Mouse (Mus musculus): ENCODE data around the gene C330021F23Rik.

The C330021F23Rik gene

GRCm38 (mm10) chr8:3587391-3588257 lies 19.8 kb downstream of the C330021F23Rik start:
- peak; percentile 78 for DNase-seq (ENCODE audit: low spot score)

DNA sequence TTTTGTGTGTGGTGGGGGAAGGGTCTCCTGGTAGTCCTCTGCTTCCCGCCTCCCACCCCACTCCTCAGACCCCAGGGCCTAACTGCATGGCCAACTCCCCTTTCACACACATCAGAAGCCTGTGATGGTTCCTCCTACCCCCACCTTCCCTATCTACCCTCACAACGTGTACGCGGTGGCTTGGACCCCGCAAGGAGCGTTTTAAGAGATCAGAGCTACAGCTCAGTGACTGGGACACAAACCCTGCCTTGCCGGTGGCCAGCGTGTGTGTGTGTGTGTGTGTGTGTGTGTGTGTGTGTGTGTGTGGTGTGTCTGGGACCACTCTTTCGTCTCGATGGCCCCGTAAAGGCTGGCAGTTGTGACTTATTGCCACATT lies 20.5 kb downstream of the C330021F23Rik start:
- no peak for DNase-seq (ENCODE audit: low spot score)

- peak; percentile 79 for DNase-seq (ENCODE audit: low spot score)
Measured at GRCm38 (mm10) chr8:3593470-3593869, 25.7 kb downstream of the C330021F23Rik start.

DNA sequence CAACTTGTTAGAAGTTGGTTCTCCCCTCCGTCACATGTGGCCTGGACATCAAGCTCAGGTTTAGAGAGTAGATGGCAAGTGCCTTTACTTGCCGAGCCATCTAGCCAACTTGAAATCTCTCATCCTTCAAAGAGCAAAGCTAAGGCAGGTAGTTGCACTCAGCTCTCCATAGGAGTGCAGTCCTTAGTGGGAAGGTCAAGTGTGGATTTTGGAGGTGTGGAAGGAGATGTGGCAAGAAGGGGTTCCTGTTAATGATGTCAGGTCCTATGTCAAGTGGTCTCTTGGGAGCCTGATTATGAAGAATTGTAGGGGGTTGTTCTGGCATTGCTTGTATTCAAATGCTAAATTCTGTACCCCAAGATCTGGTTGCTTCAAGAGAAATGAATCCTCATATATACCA lies 26.7 kb downstream of the C330021F23Rik start:
- no peak for DNase-seq (ENCODE audit: low spot score)

- no peak for DNase-seq (ENCODE audit: low spot score)
Measured at GRCm38 (mm10) chr8:3598054-3598453, 30.3 kb downstream of the C330021F23Rik start.

DNA sequence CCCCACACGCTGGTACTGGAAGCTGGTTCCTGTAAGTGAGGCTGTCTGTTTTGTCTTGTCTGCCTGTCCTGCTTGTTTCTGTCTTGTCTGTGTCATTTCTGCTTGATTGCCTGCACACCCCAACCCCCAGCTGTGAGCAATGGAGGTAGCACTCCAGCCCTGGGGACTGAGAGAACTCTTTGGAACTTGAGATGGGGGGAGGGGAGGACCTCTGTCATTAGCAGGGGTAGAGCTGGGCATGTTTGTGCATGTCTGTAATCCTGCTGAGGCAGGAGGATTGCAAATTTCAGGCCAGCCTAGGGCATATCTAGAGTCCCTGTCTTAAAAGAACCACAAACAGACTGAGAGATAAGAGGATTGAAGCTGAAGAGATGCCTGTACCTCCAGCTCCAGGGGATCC lies 31.4 kb downstream of the C330021F23Rik start:
- no peak for DNase-seq (ENCODE audit: low spot score)

- no peak for DNase-seq (ENCODE audit: low spot score)
Measured at GRCm38 (mm10) chr8:3600401-3600800, 32.6 kb downstream of the C330021F23Rik start.

- no peak for DNase-seq (ENCODE audit: low spot score)
Measured at GRCm38 (mm10) chr8:3603439-3603838, 35.6 kb downstream of the C330021F23Rik start.

GRCm38 (mm10) chr8:3606593-3606992 lies 38.8 kb downstream of the C330021F23Rik start:
- DNase-seq (ENCODE audit: low spot score) = peak; percentile 67

DNA sequence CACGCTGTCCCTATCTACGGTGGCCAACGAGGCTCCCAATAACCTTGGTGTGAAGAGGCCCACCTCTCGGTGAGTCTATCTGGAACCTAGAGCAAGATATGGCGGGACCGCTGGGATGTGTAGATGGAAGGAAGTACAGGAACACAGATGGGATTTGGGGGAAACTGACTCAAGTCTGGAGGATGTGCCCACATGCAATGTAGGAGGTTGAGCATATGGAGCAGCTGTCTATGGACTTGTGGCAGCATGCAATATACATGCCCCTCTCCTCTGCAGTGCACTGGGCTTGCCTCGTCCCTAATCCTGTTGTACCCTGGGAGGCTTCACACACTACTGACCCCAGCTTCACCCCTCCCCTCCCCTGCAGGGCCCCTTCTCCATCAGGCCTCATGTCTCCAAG lies 40.0 kb downstream of the C330021F23Rik start:
- peak; percentile 40 for DNase-seq (ENCODE audit: low spot score)

DNA sequence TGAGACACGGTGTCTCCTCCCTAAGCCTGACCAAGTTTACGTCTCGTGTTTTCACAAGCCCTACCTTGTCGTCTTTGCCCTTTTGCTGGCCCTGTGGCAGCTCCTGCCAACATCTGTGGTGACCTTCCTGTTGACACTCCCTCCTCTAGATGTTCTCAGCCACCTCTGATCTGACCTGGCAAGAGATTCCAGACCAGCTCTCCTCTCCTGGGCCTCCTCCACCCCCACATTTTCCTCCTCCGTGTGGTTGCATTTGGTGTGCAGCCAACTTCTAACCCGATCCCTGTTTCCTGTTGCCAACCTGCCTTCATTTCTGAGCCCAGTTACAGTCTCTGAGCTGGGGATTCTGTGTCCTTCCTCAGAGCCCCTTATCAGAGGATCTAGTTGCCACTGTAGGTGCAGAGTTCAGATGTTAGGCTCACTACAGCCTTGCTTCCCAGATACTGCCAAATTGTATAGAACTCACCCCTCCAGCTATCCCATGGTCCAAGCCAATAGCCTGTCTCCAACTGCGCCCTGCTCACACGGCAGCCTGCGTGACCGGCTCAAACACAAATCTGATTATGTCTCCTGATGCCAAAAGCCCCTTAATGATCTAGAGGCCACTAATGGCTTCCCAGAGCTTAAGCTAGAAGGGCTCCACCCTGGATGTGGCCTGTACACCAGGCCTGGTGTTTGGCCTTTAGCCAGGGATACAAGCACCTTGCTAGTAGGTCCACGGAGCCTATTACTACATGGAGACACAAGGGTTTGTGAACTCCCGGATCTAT lies 41.4 kb downstream of the C330021F23Rik start:
- peak; percentile 72 for DNase-seq (ENCODE audit: low spot score)

DNA sequence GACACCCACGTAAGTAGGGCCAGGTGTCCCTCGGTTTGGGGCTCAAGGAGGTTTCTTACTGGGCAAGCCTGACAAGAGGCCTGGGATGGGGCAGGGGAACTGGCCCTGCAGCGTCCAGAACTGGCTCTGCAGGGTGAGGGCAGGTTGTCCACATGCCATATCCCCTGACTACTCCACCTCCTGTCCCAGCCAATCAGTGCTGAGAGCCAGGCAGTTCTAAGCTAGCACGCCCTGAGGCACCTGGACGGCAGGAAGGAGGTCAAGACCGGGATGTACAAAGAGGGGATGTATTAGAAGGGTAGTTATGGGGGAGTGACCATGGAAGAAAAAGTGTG lies 42.0 kb downstream of the C330021F23Rik start:
- DNase-seq (ENCODE audit: low spot score) = peak; percentile 43

DNA sequence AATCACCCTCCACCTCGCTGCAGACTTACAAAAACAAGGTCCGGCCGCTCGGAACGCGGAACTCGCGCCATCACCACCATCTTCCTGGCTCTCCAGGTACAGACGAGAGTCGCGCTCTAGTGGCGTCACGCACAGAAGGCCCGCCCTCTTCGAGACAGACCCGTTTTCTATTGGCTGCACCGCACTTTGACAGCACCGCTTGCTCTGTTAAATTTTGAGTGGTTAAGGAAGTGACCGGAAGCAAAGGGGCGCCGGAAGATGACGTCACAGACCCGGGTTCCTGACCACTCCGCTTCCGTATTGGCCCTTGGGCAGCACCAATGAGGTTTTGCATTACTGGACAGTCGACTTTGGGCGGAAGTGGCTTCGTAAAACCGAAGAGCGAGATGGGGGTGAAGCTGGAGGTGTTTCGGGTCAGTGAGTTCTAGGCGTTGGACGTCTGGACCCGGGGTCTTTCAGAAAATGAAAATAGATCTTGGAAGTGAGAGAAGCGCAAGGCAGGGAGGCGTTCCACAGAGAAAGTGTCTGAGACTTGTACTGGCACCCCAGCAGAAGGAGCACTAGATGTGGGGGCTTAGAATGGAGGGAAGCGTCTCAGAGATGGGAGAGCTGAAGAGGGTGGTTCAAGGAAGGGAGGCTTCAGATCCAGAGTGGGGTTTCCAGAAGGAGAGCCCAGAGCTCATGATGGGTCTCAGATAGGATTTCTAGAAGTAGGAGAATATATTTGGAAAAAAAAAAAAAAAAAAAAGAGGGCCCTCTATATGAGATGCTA lies 53.6 kb downstream of the C330021F23Rik start, which contains the start of the genes Xab2 and Pet100:
Xab2 (minus strand) TSS at position 118 of the 772 bp plus-strand sequence.
Pet100 (plus strand) TSS at position 350 of the 772 bp plus-strand sequence.
- peak; percentile 98 for DNase-seq (ENCODE audit: low spot score)

DNA sequence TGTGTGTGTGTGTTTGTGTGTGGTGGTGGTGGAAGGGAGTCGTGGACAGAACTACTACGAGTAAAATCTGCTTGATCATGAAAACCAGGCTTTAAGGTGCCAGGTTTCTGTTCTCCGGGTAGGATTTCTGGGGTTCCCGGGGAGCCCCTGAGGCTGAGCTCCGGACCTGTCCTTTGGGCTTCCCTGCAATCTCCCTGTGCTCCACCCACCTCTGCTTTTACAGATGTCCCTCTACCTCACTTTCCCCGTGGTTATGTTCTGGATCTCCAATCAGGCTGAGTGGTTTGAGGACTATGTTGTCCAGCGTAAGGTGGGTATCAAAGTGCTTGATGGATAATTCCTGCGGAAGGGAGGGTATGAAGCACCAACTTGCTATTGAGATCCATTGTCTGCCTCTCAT lies 54.3 kb downstream of the C330021F23Rik start:
- DNase-seq (ENCODE audit: low spot score) = peak; percentile 36

DNA sequence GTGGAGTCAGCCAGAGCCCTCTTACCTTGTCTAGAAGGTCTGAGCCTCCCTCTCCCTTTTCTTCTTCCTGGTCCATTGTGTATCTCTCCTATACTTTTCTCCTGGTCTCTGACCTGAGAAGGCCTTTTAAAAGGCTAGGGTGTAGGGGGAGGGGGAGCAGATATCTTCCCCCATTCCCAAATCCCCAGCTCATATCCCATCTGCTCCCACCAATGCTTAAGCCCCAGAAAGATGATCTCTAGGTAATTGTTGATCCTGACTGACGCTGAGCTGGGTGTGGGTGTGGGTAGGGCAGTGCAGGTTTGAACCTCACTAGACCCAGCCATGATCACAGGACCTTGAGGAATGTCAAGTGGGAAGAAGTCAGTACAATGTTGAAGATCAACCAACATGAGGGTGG lies 57.7 kb downstream of the C330021F23Rik start, which contains the start of gene Pcp2:
Pcp2 (minus strand) TSS at position 101 of the 400 bp plus-strand sequence.
- peak; percentile 29 for DNase-seq (ENCODE audit: low spot score)

DNA sequence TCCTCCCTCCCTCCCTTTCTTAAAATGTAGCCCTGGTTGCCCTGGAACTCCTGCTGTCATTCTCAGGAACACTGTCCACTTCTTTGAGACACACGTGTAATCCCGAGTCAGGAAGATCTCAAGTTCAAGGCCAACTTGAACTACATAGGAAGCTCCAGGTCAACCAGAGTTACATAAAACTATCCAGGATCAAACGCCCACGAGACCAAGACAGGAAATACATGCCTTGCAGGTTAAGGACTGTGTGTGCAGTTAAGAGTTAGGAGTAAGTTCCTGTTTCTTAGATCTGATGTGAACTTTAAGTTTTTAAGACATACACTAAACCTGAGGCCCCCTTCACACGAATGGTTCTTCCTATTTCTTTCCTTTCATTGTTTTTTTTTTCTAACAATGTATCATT lies 59.2 kb downstream of the C330021F23Rik start:
- no peak for DNase-seq (ENCODE audit: low spot score)

DNA sequence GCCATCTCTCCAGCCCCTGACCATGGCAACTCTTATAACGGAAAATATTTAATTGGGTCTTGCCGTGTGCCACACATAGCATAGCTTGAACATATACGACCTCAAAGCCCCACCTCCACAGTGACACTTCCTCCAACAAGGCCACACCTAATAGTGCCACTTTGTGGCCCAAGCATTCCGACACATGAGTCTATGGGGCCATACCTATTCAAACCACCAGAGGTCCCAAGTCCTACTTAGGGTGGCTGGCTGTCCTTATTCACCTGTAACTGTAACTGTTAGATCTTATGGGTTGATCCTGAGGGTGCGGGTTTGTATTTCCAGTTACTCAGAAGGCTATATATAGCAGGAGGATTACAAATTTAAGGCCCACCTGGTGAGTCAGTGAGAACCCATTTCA lies 60.2 kb downstream of the C330021F23Rik start:
- DNase-seq (ENCODE audit: low spot score) = peak; percentile 51

- DNase-seq (ENCODE audit: low spot score) = peak; percentile 88
Measured at GRCm38 (mm10) chr8:3630647-3631477, 63.1 kb downstream of the C330021F23Rik start, which contains the start of gene Stxbp2. Gene Stxbp2 (plus strand): TSS chr8:3630955.

GRCm38 (mm10) chr8:3631478-3631875 lies 63.7 kb downstream of the C330021F23Rik start:
- peak; percentile 57 for DNase-seq (ENCODE audit: low spot score)
